Mouse (Mus musculus) C2C12 (cell line): ENCODE results near the gene Hspbp1.

Experiments
- CEBPB ChIP-seq: IDR thresholded peaks from one replicate; pipeline ENCODE4 v1.6.1; 2011; ENCODE audit warnings: low read depth, mild to moderate bottlenecking, control low read depth, moderate library complexity
- CTCF ChIP-seq: IDR thresholded peaks from one replicate; pipeline ENCODE4 v1.5.1; 2011; ENCODE audit not compliant: control insufficient read depth, insufficient read depth, insufficient read length
- USF1 ChIP-seq: IDR thresholded peaks from one replicate; pipeline ENCODE4 v1.6.1; 2011; ENCODE audit warnings: low read depth, mild to moderate bottlenecking, control low read depth, moderate library complexity

DNA sequence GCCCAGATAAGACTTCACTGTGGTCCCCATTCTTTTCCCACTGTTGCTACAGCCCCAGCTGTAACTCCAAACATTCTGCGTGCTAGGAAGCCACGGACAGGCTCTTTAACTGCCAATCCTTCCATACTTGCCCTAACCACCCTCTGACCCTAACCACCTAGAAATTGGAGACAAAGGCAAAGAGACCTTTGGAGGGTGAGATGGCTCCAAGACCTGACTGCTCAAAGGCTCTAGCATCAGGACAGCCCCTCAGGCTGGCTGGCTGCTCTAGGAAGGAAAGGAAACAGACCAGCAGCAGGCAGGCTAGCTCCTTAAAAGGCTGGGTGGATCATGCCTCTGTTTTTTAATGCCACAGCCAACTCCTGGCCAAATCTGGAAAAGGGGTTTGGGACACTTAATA is 30.6 kb downstream of the Hspbp1 start:
- TF ChIP-seq CEBPB: no peak
- TF ChIP-seq USF1: no peak
- no peak for TF ChIP-seq CTCF
